Mouse (Mus musculus) midbrain, embryonic 11.5 days (tissue): ENCODE measurements around the gene Cc2d2b. TPM values are rescaled to one million over a fixed set of nuclear protein-coding genes. Genes with fewer than 3 reads are reported as not detected.

Experiments used
- ATAC-seq: fragments of 200-750 bp; cut with Nextera tagmentation; 2 replicates; pipeline ENCODE4 v1.8.0; 2017; ENCODE audit warnings: moderate TSS enrichment, moderate library complexity; ENCODE audit not compliant: low FRiP score
- DNase-seq: peaks from one replicate; pipeline ENCODE4 v3.0.0; 2015; ENCODE audit warnings: low spot score; ENCODE audit errors: missing footprints
- H3K27ac ChIP-seq: fragments of 300-500 bp; sonication (generic); 2 replicates; pipeline ENCODE4 v1.5.1; 2014; ENCODE audit warnings: low read depth, low read length
- H3K27me3 ChIP-seq: fragments of 300-500 bp; sonication (generic); 2 replicates; pipeline ENCODE4 v1.6.1; 2014; ENCODE audit warnings: mild to moderate bottlenecking, low read length, moderate library complexity, mixed read lengths; ENCODE audit not compliant: control insufficient read depth, insufficient read depth
- H3K36me3 ChIP-seq: fragments of 300-500 bp; sonication (generic); 2 replicates; pipeline ENCODE4 v1.6.1; 2014; ENCODE audit warnings: mild to moderate bottlenecking, low read length, moderate library complexity, mixed read lengths; ENCODE audit not compliant: control insufficient read depth, insufficient read depth
- H3K4me1 ChIP-seq: fragments of 300-500 bp; sonication (generic); 2 replicates; pipeline ENCODE4 v1.6.1; 2014; ENCODE audit warnings: low read length; ENCODE audit not compliant: control insufficient read depth, insufficient read depth
- H3K4me2 ChIP-seq: fragments of 300-500 bp; sonication (generic); 2 replicates; pipeline ENCODE4 v1.6.1; 2014; ENCODE audit warnings: mild to moderate bottlenecking, moderate library complexity
- H3K4me3 ChIP-seq: fragments of 300-500 bp; sonication (generic); 2 replicates; pipeline ENCODE4 v1.5.1; 2014; ENCODE audit warnings: low read depth, low read length
- H3K9ac ChIP-seq: fragments of 300-500 bp; sonication (generic); 2 replicates; pipeline ENCODE4 v1.6.1; 2014; ENCODE audit warnings: low read length
- H3K9me3 ChIP-seq: fragments of 300-500 bp; sonication (generic); 2 replicates; pipeline ENCODE4 v1.6.1; 2016; ENCODE audit warnings: low read length; ENCODE audit not compliant: control insufficient read depth
- WGBS: fragments of 180-500 bp; shearing (Covaris S2); extraction: QIAGEN DNeasy Blood & Tissue Kit; methylation state at CpG from one replicate; pipeline ENCODE4 v1.1.7; 2014; 5-methylcytosine and 5-hydroxymethylcytosine counted together
- polyA plus RNA-seq: library from polyadenylated mRNA; unstranded; fragments of >200 nt; fragmentation: Nextera tagmentation; extraction: Ambion mirVana; gene quantifications from 2 replicates; pipeline ENCODE4 v1.2.1, GENCODE M21; 2014

Gene Cc2d2b
- polyA plus RNA-seq, 1 experiment from 2014 or later, result 0.22 TPM

- peak overlapping the region; percentile 63 for H3K4me2 ChIP-seq
- no peaks in the 10 kb centered on the region for H3K4me1 ChIP-seq
- WGBS, result 2% methylated on average over 51 of the region's 51 CpGs
- H3K4me3 ChIP-seq, result peak overlapping the region; percentile 53
- peak overlapping the region; percentile 78 for H3K9ac ChIP-seq
- H3K9me3 ChIP-seq, result no peaks in the 10 kb centered on the region
- peaks cover 14% of the 10 kb centered on the region for H3K27me3 ChIP-seq
- no peaks in the 10 kb centered on the region for H3K36me3 ChIP-seq
- DNase-seq (peak; percentile 100), ATAC-seq (peak; percentile 98)
- H3K27ac ChIP-seq, result peak overlapping the region; percentile 83
Measured at GRCm38 (mm10) chr19:40872955-40873665, 124.6 kb downstream of the Cc2d2b start.

Other genes with a start within 250 kb of the Cc2d2b start
- gene Sorbs1, start 235.0 kb upstream of the Cc2d2b start, polyA plus RNA-seq, result 61.0 and 62.6 TPM in 2 replicates
- gene Aldh18a1, start 160.3 kb upstream of the Cc2d2b start, polyA plus RNA-seq, result 67.0 and 75.4 TPM in 2 replicates
- 10.9 and 12.1 TPM in 2 replicates for gene Tctn3, start 136.5 kb upstream of the Cc2d2b start, polyA plus RNA-seq
- 7.2 and 9.2 TPM in 2 replicates for gene Entpd1, start 136.4 kb upstream of the Cc2d2b start, polyA plus RNA-seq
- gene Ccnj, start 82.5 kb downstream of the Cc2d2b start, polyA plus RNA-seq, result 42.6 and 49.4 TPM in 2 replicates
- 18.8 and 20.4 TPM in 2 replicates for gene Zfp518a, start 146.0 kb downstream of the Cc2d2b start, polyA plus RNA-seq
- 0.19 and 0.56 TPM in 2 replicates for gene Blnk, start 245.8 kb downstream of the Cc2d2b start, polyA plus RNA-seq